Mouse (Mus musculus): Measurements from ENCODE around the gene Chka.

DNA sequence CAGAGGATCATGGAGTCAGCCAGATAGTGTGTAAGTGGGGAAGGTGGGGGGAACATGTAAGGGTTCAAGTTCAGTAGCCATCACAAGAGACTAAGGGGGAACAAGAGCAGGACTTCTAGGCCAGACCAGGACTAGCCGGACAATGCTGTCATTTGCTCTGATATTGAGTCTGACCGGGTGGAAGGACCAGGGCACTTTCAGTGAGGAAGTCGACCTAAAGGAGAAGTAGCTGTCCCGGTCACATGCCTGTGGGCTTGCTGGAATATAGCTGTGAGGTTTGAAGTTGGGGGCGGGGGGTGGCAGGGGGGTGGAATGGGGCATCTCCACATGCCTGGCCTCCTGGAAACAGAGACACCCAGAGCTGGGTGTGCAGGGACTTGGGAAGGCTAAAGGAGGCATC is 63.0 kb downstream of the Chka start:
- TF ChIP-seq CTCF (IDR thresholded peaks at IDR 0.05; ENCODE audit: insufficient read depth, low read length) = no peak
- TF ChIP-seq POLR2A (IDR thresholded peaks at IDR 0.05; ENCODE audit: borderline replicate concordance, extremely low read depth, low read depth, low read length) = no peak

Measured in lung, adult 2 months (tissue).